Mouse (Mus musculus) neural tube, embryonic 11.5 days (tissue): ENCODE measurements around the gene Npc2. TPM values are rescaled to one million over a fixed set of nuclear protein-coding genes. Genes with fewer than 3 reads are reported as not detected.

Experiments used
- ATAC-seq: fragments of 200-750 bp; cut with Nextera tagmentation; 2 replicates; pipeline ENCODE4 v1.8.0; 2017; ENCODE audit warnings: moderate number of reproducible peaks, mild to moderate bottlenecking, moderate TSS enrichment, moderate library complexity; ENCODE audit not compliant: insufficient read depth, low FRiP score, low TSS enrichment
- DNase-seq: peaks from one replicate; pipeline ENCODE4 v3.0.0-alpha.2; 2015; ENCODE audit warnings: low spot score
- H3K27ac ChIP-seq: fragments of 300-500 bp; sonication (generic); 2 replicates; pipeline ENCODE4 v1.5.1; 2014; ENCODE audit warnings: low read depth, mild to moderate bottlenecking, low read length
- H3K27me3 ChIP-seq: fragments of 300-500 bp; sonication (generic); 2 replicates; pipeline ENCODE4 v1.6.1; 2014; ENCODE audit warnings: mild to moderate bottlenecking, low read length, mixed read lengths; ENCODE audit not compliant: control insufficient read depth, insufficient read depth
- H3K36me3 ChIP-seq: fragments of 300-500 bp; sonication (generic); 2 replicates; pipeline ENCODE4 v1.6.1; 2014; ENCODE audit warnings: mild to moderate bottlenecking, low read length, moderate library complexity, mixed read lengths; ENCODE audit not compliant: control insufficient read depth, insufficient read depth
- H3K4me1 ChIP-seq: fragments of 300-500 bp; sonication (generic); 2 replicates; pipeline ENCODE4 v1.6.1; 2014; ENCODE audit warnings: low read length, mixed read lengths; ENCODE audit not compliant: control insufficient read depth, insufficient read depth
- H3K4me2 ChIP-seq: fragments of 300-500 bp; sonication (generic); 2 replicates; pipeline ENCODE4 v1.6.1; 2014; ENCODE audit warnings: low read depth, mild to moderate bottlenecking, moderate library complexity
- H3K4me3 ChIP-seq: fragments of 300-500 bp; sonication (generic); 2 replicates; pipeline ENCODE4 v1.5.1; 2014; ENCODE audit warnings: low read depth, low read length
- H3K9ac ChIP-seq: fragments of 300-500 bp; sonication (generic); 2 replicates; pipeline ENCODE4 v1.6.1; 2014; ENCODE audit warnings: mild to moderate bottlenecking, low read length
- H3K9me3 ChIP-seq: fragments of 300-500 bp; sonication (generic); 2 replicates; pipeline ENCODE4 v1.6.1; 2016; ENCODE audit warnings: low read length; ENCODE audit not compliant: control insufficient read depth
- WGBS: fragments of 180-500 bp; shearing (Covaris S2); extraction: QIAGEN DNeasy Blood & Tissue Kit; methylation state at CpG from one replicate; pipeline ENCODE4 v1.1.7; 2014; 5-methylcytosine and 5-hydroxymethylcytosine counted together
- polyA plus RNA-seq: library from polyadenylated mRNA; unstranded; fragments of >200 nt; fragmentation: Nextera tagmentation; extraction: Ambion mirVana; gene quantifications from 2 replicates; pipeline ENCODE4 v1.2.1, GENCODE M21; 2014

The Npc2 gene
- 81.6 and 85.3 TPM in 2 replicates for polyA plus RNA-seq

DNA sequence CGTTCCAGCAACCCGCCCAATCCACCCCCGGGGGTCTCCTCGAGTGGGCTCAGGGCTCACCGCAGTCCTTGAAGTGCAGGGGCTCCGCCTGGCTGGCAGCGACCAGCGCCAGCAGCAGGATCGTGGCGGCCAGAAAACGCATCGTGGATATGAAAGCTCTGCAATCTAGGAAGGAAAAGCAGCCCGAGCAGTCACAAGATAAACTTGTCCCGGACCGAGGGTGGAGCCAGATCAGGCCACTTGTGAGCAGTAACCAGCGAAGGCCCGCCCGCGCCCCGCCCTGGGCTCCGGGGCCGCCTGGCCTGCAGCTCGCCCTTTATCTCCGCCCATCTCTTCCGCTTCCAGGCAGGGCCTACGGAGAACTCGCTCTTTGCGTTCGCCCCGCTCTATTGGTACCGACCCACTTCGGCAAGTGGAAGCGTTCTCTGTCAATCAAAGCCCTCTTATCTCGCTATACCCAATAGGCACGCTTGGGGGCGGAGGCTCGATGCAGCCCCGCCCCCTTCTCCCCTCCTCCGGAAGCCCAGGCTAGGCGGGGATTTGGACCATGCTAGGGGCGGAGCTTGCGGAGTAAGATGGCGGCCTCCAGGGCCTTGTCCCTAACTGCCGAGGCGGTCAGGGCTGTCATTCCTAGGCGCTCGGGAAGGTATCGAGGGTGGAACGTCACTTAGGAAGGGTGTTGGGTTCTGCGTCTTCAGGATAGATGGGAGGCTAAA is at the start of gene Npc2, which contains the start of gene Isca2:
Gene Npc2 (minus strand): TSS at position 427 of the 716 bp plus-strand sequence.
Gene Isca2 (plus strand): TSS at position 526 of the 716 bp plus-strand sequence.
- H3K9me3 ChIP-seq = no peaks in the 10 kb centered on the region
- under 1% methylated on average over 46 of the region's 50 CpGs for WGBS
- peak within 1 kb of the TSS; percentile 78 for H3K4me3 ChIP-seq
- peaks cover 3% of the 10 kb centered on the region for H3K36me3 ChIP-seq
- H3K4me1 ChIP-seq = peaks cover 17% of the 10 kb centered on the region
- H3K4me2 ChIP-seq = peak within 1 kb of the TSS; percentile 79
- peak within 1 kb of the TSS; percentile 84 for H3K27ac ChIP-seq
- DNase-seq = peak; percentile 99
- no peaks in the 10 kb centered on the region for H3K27me3 ChIP-seq
- H3K9ac ChIP-seq = peak within 1 kb of the TSS; percentile 85
- peak; percentile 98 for ATAC-seq

DNA sequence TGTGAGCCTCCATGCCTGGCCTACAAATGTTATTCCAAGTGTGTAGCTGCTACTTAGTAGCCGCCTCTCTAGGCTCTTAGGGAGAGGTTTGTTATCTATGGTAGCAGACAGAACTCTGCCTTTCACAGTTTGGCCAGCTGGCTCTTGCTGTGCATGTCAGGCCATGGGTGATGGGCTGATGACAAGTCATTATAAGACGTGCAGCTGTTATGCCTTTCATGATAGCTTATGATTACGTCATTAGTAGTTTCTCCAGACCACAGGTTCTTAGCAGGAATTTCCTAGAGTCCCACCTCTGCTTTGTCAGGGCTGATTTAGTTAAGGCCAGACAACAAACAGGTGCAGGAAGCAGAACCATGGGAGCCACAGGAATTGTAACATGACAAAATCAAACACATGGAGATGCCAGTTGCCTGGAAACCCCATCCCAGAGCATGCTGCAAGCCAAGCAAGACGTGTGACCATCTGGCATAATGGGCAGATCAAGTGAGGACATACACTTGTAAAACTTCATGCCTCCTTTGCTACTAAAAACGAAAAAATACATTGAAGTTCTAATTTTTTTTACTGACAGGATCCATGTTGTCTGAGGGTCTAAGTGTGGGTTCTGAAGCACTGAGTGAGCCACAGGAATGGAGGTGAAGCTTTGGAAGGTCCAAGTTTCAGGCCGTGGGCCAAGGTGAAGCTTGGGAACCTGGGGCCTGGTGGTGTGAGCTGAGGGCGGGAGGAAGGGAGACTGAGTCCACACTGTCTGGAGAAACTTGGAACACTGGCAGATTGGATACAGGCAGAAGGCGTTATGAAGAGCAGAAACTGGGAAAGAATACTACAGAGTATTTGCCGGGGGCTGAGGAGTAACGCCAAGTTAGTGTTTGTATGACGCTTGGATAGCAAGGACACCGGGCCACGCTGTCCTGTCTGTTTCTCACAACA is 46.5 kb upstream of the Npc2 start:
- Histone ChIP-seq H3K9ac (no peak overlapping the region), H3K4me2 (no peak overlapping the region), H3K27ac (no peak overlapping the region), H3K4me3 (no peak overlapping the region), H3K27me3 (no peaks in the 10 kb centered on the region), H3K9me3 (no peaks in the 10 kb centered on the region), H3K4me1 (no peaks in the 10 kb centered on the region), H3K36me3 (no peaks in the 10 kb centered on the region)
- DNase-seq = no peak
- WGBS = 85% methylated on average over 13 of the region's 13 CpGs
- ATAC-seq = no peak

DNA sequence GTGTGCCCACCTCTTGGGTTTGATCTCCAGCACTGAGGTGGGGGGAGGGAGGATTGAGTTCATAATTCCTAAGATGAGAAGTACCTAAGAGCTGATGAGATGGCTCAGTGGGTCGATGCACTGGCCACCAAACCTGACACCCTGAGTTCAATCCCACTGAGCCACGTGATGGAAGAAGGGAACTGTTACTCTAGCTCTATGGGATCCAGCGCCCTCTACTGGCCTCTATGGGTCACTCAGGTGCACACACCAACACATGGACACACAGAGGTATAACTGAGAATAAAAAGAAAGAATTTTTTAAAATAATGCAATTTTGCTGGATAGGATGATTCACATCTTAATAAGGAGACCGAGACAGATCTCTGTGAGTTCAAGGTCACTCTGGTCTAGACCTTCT is 45.5 kb upstream of the Npc2 start:
- Histone ChIP-seq H3K9me3 (no peaks in the 10 kb centered on the region), H3K36me3 (no peaks in the 10 kb centered on the region), H3K4me3 (no peak overlapping the region), H3K4me1 (no peaks in the 10 kb centered on the region), H3K9ac (no peak overlapping the region), H3K4me2 (no peak overlapping the region), H3K27me3 (no peaks in the 10 kb centered on the region), H3K27ac (no peak overlapping the region)
- WGBS = 61% methylated on average over 4 of the region's 4 CpGs
- ATAC-seq (no peak), DNase-seq (no peak)

DNA sequence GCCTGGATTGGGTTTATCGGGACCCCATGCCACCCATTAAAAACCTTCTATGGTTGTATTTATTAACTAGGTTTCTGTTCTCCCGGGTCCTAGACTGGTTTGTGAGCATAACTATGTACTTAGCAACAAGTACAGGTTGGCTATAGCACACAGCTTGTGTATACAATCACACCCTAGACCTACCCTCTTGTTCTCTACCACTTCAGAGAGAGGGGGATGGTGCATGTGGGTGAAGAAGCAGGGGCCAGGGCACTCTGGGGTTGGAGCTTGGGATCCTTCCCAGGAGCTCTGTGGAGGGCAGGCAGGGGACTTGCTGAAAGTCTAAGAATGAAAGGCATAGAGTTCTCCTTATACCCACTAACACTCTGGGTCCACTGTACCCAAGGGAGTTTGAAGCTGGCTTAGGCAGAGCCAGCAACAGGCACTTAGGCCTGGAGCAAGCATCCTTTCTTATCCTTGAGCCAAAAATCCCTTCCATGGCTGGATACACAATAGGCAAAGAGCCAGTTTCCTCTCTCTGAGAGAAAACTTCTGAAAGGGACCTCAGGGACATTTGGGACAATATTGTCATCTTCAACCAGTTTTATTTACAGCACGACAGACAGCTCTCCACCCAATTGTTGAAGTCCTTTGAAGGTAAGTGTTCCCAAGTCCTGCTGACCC is 41.8 kb upstream of the Npc2 start:
- no peak for DNase-seq
- Histone ChIP-seq H3K4me2 (no peak overlapping the region), H3K4me1 (no peaks in the 10 kb centered on the region), H3K27me3 (no peaks in the 10 kb centered on the region), H3K27ac (no peak overlapping the region), H3K4me3 (no peak overlapping the region), H3K9me3 (no peaks in the 10 kb centered on the region), H3K9ac (no peak overlapping the region), H3K36me3 (no peaks in the 10 kb centered on the region)
- ATAC-seq = no peak
- WGBS = 80% methylated on average over 3 of the region's 3 CpGs

DNA sequence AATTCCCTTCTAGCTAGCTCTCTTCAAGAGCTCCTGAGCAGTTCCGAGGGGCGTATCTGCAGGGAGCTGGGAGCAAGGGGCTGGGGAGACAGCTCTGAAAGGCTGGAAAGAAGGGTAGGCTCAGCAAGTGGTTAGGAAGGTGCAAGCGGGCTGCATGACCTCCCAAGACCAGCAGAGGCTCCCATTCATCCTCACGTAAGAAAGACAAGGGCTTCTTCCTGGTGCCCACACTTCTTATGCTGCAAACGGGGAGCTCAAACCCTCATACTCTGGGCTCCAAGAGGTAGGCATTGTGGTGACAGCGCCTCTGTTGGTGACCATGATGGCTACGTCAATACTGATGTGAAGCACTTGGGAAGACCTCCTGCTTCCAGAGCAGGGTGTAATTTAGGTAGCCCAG is 40.8 kb upstream of the Npc2 start:
- Histone ChIP-seq H3K4me1 (no peaks in the 10 kb centered on the region), H3K36me3 (no peaks in the 10 kb centered on the region), H3K9ac (no peak overlapping the region), H3K27me3 (no peaks in the 10 kb centered on the region), H3K4me2 (no peak overlapping the region), H3K27ac (no peak overlapping the region), H3K4me3 (no peak overlapping the region), H3K9me3 (no peaks in the 10 kb centered on the region)
- no peak for DNase-seq
- no peak for ATAC-seq
- WGBS = 49% methylated on average over 7 of the region's 7 CpGs

DNA sequence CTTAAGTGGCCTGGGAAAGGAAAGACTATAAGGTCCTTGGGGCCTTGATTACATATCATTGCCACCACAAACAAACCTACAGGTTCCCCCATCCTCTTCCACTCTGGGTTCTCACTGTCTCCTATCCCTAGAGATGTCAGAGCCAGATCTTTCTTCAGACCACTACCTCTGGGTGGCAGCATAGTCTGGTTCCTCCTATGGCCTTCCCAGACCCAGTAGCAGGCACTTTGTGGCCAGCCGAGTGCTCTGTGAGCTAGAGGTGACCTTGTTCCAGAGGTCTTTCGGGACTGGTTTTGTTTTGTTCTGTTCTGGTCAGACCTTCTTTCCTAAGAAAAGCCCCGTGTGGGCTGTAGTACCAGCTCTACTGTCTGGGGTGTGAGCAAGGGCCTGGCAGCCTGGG is 39.1 kb upstream of the Npc2 start:
- no peak overlapping the region for H3K4me2 ChIP-seq
- no peaks in the 10 kb centered on the region for H3K36me3 ChIP-seq
- DNase-seq (no peak), ATAC-seq (no peak)
- H3K9ac ChIP-seq = no peak overlapping the region
- no peak overlapping the region for H3K27ac ChIP-seq
- no peaks in the 10 kb centered on the region for H3K27me3 ChIP-seq
- H3K4me3 ChIP-seq = no peak overlapping the region
- H3K4me1 ChIP-seq = no peaks in the 10 kb centered on the region
- 52% methylated on average over 3 of the region's 3 CpGs for WGBS
- no peaks in the 10 kb centered on the region for H3K9me3 ChIP-seq

DNA sequence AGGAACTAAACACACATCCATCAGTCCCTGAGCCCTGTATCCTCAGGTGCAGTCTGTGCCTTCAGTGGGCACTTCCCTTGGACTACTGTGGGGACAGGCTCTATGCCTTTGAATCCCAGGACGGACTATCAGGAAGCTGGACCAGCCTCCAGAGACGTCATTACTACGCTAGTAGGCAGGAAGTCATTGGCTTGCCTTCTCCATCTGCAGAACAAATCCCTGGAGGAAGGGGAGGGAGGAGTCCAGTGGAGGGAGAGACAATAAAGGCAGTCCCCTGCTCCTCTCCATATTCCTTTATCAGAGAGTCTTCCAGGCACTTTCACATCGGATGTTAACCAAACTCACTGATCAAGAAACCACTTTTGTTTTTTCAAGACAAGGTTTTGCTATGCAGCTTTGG is 38.6 kb upstream of the Npc2 start:
- Histone ChIP-seq H3K36me3 (no peaks in the 10 kb centered on the region), H3K9me3 (no peaks in the 10 kb centered on the region), H3K27ac (no peak overlapping the region), H3K4me3 (no peak overlapping the region), H3K27me3 (no peaks in the 10 kb centered on the region), H3K4me1 (no peaks in the 10 kb centered on the region), H3K4me2 (no peak overlapping the region), H3K9ac (no peak overlapping the region)
- DNase-seq (no peak), ATAC-seq (no peak)
- WGBS = 45% methylated on average over 4 of the region's 4 CpGs

DNA sequence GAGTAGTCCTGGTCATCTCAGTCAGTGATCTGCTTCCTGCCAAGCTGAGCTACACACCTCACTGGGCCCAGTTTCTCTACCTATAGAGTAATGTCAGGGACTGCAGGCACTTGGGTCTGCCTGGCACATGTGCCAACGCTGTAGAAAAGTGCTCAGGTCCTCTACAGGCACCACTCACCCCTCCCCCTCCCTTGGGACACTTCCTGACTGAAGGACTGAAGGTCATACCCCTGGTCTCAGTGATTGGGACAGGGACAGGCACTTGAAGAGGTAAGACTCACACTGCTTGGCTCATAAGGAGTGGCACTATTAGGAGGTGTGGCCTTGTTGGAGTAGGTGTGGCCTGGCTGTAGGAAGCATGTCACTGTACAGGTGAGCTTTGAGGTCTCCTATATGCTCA is 37.9 kb upstream of the Npc2 start:
- DNase-seq = no peak
- ATAC-seq = no peak
- H3K4me3 ChIP-seq = no peak overlapping the region
- H3K27me3 ChIP-seq = no peaks in the 10 kb centered on the region
- no peak overlapping the region for H3K27ac ChIP-seq
- no peaks in the 10 kb centered on the region for H3K36me3 ChIP-seq
- H3K9me3 ChIP-seq = no peaks in the 10 kb centered on the region
- no peak overlapping the region for H3K4me2 ChIP-seq
- 76% methylated on average over 1 of the region's 1 CpGs for WGBS
- no peak overlapping the region for H3K9ac ChIP-seq
- no peaks in the 10 kb centered on the region for H3K4me1 ChIP-seq
